Mouse (Mus musculus): ENCODE measurements around the gene Arrdc1.

Arrdc1 gene

DNA sequence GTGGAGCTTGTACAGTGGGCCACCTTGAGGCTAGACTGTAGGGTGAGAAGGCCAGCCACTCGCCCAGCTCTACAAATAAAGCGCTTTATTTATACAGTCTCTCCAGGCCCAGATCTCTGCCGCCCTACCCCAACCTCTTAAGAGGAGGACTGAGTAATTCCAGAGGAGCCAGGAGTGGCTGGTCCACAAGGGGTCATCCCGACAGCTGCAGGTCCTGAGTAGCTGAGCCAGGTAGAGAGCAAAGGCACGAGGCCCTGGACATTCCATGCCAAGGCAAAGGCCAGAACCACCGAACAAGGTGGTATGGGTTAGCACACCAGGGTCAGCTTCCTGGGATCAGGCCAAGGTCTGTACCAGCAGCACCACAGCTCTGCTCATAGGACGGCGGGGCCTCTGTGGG is 9.8 kb downstream of the Arrdc1 start:
- no peak for DNase-seq (ENCODE audit: inconsistent age in 2 of 2, low spot score in 1 of 2)

DNA sequence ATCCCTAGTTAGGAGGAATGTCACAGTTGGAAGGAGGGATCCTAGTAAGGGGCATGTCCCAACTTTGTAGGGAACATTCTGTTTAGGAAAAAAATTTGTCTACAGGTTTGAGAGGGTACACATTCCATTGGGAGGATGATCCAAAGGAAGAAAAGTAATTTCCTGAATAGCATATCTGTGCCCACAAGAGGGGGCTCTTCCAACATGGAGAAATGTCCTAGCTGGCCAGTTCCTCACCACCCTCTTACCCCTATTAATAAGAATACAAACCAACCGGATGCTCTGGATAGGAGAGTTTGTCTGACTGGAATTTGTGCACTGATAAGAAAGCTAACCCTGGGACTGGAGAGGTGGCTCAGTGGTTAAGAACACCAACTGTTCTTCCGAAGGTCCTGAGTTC is 11.5 kb downstream of the Arrdc1 start:
- peak in 1 of 2 experiments; percentile 67 for DNase-seq (ENCODE audit: inconsistent age in 2 of 2, low spot score in 1 of 2)

DNA sequence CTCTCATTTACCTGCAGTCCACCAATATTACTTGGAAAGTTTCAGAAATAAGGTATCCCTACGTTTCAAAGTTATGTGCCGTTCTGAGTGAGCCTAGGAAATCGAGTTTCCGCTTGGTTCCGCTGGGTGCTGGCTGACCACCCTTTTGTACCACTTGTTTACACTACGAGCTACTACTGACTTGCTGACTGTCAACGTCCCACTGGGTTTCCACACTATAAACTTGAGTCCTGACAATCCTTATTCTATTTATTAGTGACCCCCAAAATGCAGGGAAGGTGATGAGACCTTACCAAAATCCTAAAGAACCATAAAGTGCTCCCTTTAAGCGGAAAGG is 15.2 kb downstream of the Arrdc1 start:
- no peak for DNase-seq (ENCODE audit: inconsistent age in 2 of 2, low spot score in 1 of 2)

DNA sequence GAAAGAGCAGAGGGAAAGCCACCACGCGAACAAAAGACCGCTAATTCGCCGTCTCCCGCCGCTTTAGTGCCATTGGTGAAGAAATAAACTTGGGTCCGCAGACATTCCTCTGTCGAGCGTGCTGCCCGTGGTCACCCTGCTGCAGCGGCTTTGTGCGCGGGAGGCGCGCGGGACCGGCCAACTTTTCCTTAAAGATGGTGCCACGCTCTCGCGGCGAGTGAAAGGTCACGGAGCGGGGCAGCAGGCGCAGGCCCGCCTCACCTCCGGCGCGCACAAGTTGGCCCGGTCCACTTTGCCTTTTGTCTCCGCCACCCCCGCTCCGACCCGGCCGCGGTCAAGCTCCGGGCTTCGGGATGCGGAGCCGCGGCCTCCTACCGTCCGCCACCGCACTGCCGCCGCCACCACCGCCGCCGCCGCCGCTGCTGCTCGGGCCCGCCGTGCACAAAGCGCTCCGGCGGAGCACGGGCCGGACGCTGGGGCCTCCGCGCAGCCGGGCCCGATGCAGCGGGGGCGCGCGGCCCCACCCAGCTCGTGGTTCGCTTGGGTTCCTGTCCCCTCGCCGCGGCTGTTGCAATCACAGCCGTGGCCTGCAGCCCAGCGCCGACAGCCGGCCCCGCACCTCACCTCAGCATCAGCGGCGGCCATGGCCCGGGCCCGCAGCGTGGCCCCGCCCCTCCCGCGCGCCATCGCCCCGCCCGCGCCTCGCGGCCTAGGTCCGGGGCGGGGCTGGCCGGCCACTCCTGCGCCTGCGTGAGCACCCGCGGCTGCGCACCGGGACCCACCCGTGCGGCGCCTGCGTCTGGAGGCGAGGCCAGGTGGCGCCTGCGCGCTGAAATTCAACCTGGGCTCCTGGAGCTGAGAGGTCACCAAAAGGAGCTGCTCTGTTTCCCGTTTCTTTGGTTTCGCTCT is 15.9 kb downstream of the Arrdc1 start, which contains the start of gene Ehmt1:
Gene Ehmt1 (minus strand): TSS at position 685 of the 909 bp plus-strand sequence.
- peak; percentile 97 to 98 for DNase-seq (ENCODE audit: inconsistent age in 2 of 2, low spot score in 1 of 2)

DNA sequence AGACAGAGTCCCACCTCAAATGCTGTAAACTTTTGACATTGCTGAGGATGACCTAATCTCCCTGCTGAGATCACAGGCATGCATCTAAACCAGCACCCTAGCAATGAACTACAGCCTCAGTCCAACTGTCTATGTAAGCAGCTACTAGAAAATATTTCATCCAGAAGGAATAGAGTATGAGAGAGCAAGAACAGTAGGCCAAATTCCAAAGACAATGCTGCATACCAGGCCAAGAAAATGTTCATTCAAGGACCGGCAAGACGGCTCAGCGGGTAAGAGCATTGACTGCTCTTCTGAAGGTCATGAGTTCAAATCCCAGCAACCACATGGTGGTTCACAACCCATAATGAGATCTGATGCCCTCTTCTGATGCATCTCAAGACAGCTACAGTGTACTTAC is 20.3 kb downstream of the Arrdc1 start:
- DNase-seq (ENCODE audit: inconsistent age in 2 of 2, low spot score in 1 of 2) = no peak

DNA sequence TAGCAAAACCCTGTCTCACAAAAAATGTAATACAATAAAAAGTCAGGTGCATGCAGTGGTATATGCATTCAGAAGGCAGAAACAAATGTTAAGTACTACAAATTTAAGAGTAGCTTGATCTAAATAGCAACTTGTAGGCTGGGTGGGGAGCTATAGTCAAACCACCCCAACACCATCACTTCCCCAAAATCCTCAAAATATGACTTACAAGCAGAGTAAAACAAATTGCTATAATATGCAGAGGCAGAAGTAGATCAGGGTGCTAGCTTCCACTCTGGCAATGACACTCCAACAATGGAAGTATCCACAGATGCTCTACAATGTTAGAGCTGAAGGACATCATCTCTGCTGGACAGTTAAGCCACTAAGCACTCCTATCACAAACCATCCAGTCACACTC is 22.5 kb downstream of the Arrdc1 start:
- no peak for DNase-seq (ENCODE audit: inconsistent age in 2 of 2, low spot score in 1 of 2)

DNA sequence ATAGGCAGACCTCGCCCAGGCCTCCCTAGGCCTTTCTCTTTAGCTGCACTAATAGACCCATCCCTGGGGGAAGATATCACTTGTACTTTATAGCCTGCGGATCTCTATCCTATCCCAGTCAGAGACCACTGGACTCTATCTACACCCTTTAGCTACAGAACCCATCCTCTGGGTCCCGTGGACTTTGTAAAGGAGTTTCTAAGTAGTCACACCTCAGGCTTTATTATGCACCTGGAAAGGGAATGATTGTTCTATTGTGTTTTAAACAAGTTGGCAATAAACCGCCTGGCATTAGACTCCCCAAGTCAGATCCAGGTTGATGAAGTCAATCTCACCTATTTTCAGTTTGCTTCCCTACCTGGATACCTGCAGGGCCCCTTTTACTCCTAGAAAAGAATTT is 22.9 kb downstream of the Arrdc1 start:
- DNase-seq (ENCODE audit: inconsistent age in 2 of 2, low spot score in 1 of 2) = no peak

DNA sequence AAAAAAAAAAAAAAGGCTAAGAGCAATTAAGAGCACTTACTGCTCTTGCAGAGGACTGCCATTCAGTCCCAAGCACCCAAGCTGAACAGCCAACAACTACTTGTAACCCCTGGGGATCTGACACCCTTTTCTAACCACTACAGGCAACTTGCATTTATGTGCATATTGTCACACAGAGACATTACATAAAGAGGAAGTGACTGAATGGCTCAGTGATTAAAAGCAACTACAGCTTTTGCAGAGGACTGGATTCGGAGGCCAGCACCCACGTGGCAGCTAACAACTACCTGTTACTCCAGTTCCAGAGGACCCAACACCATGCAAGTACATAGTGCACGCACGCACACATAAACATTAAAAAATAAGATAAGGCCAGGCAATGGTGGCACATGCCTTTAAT is 24.6 kb downstream of the Arrdc1 start:
- no peak for DNase-seq (ENCODE audit: inconsistent age in 2 of 2, low spot score in 1 of 2)

DNA sequence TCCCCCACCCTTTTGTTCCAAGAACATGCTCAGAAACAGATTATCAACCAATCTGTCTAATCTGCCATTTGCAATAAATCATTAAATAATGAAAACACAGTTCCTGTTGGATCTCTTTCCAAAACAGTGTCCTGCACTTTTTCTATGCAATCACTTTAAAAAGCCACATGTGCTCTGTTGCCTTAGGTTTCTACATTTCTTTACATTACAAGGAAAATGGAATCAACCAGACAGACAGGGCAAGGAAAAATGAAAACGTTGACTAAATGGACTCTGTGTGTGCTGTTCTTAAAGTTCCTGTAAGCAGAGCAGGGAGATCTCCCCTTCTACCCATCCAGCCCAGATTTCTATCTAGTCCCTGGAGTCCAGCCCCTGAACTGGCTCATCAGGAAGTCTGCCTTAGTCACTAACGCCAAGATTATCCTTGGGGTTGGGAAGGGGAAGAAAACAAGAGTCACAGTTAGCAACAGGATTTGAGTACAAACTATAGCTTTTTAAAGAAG is 29.3 kb downstream of the Arrdc1 start:
- peak in 1 of 2 experiments; percentile 56 for DNase-seq (ENCODE audit: inconsistent age in 2 of 2, low spot score in 1 of 2)

DNA sequence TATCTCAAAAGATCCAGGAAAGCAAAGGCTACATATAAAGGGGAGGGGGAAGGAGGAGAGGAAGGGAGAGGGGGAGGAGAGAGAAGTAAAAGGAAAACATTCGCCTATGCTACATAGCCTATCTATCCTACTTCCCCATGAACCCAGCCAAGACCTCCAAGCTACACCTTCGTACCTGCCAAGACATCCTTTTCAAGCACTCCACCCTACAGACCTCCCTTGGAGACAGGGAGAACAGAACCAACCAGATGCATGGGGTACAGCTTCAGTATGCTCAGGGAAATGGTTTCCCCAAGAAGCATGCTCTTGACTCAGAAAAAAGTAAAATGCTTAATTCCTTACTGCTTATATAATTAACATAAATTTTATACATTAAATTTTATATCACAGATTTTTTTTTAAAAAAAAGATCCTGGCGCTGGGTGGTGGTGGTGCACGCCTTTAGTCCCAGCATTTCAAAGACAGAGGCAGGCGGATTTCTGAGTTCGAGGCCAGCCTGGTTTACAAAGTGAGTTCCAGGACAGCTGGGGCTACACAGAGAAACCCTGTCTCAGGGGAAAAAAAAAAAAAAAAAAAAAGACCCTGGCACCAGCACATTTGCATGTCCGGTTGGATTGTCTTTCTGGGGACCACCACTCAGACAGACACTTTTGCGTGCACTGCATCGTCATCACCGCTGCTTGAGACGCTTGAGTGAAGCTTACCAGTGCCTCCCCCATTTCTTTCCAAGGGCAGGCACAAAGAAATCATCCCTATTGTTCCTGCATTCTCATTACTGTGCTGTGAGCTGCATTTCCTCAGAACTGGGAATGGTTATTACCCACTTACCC is 30.0 kb downstream of the Arrdc1 start:
- DNase-seq (ENCODE audit: inconsistent age in 2 of 2, low spot score in 1 of 2) = no peak

DNA sequence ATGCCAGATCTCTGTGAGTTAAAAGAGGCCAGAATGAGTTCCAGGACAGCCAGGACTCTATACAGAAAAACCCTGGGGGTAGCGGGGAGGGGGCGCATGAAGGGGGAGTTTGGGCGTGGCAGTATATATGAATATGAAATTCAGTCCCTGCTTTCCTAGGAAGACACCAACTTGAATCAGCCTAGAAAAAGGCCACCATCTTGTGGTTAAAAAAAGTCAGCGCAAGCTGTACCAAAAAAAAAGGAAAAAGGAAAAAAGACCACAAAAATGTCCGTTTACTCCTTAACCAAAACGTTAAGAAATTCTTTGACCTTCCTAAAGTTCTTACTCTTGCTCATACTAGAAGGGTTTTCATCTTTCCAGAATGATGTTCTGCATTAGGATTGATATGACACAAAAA is 32.1 kb downstream of the Arrdc1 start:
- DNase-seq (ENCODE audit: inconsistent age in 2 of 2, low spot score in 1 of 2) = no peak

DNA sequence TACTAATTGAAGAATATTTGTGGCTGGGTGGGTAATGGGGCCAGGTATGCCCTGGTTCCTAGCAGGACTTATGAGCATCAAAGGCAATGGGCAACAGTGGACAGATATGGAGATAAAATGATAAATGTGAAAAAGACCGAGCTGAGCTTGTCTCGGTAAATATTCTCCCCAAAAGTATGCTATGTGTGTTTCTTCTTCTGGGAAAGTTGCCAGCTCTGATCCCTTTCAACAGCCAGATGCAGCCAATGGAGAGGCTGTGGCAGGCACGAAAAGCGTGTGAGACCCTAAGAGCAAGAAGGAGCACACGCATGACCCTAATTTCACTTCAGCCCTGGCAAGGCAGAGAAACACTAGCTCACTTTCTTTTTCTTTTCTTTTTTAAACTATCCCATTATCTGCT is 34.0 kb downstream of the Arrdc1 start:
- peak in 1 of 2 experiments; percentile 63 for DNase-seq (ENCODE audit: inconsistent age in 2 of 2, low spot score in 1 of 2)

DNA sequence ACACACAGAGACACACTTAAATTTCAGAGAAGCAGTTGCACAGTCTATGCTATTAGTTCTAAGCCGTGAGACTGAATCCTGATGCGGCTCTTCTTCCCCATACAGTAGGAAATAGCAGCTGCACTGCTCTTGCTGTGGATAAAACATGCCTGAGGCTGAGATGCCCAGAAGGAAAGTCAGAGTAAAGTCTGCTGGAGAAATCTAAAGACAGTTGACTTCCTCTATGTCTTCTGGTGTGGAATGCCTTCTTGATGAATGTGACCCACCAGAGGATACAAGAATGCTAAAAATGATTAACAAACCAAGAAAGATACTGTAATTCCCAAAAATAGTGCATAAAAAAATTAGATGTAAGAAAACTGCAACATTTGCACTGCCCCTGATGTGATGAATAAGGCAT is 35.8 kb downstream of the Arrdc1 start:
- DNase-seq (ENCODE audit: inconsistent age in 2 of 2, low spot score in 1 of 2) = no peak

DNA sequence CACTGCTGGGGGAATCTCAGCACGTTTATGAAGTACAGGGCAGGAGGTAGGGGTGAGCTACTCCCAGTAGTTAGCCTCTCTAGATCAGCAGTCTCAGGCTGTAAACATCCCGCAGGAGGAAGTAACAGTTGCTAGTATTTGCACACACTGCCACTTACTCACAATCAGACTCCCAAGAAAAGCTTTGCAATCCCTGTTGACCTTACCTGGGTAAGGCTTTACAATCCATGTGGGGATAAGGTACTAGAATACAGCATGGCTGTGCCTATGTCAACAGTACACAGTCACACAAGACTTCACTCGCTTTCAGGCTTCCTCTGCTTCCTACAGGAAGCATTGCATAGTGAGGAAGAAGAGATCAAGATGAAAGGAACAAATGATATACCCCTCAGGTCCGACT is 38.3 kb downstream of the Arrdc1 start:
- no peak for DNase-seq (ENCODE audit: inconsistent age in 2 of 2, low spot score in 1 of 2)

DNA sequence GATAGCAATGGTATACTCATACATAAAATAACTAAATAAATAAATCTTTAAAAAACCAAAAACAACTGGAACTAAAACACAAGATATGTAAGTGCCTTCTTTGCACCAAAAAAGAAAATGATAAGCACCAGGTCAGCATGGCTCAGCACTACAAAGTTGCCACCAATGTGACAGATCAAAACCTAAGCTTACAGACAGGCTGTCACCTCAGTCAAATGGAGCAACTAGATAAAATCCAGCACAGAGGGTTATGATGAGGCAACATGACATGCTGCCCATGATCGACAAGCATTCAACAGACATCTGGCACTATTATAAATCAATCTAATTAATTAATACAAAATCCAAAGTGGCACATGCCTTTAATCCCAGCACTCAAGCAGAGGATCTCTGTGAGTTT is 40.8 kb downstream of the Arrdc1 start:
- no peak for DNase-seq (ENCODE audit: inconsistent age in 2 of 2, low spot score in 1 of 2)

DNA sequence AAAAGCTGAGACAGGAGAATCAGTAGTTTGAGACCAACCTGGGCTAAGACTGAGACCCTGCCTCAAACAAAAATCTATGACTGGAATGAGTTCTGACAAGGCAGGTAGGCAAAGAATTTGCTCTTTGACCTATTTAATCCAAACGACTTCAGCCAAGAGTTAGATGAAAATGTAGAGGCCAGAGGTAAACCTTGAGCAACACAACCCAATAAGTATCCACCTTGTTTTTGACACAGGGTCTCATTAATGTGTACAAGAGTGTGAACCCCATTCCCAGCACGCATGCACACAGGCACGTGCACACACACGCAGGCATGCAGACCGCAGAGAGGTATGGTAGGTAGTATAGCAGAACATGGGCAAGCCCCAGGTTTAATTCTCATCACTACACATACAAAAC is 42.7 kb downstream of the Arrdc1 start:
- DNase-seq (ENCODE audit: inconsistent age in 2 of 2, low spot score in 1 of 2) = no peak

DNA sequence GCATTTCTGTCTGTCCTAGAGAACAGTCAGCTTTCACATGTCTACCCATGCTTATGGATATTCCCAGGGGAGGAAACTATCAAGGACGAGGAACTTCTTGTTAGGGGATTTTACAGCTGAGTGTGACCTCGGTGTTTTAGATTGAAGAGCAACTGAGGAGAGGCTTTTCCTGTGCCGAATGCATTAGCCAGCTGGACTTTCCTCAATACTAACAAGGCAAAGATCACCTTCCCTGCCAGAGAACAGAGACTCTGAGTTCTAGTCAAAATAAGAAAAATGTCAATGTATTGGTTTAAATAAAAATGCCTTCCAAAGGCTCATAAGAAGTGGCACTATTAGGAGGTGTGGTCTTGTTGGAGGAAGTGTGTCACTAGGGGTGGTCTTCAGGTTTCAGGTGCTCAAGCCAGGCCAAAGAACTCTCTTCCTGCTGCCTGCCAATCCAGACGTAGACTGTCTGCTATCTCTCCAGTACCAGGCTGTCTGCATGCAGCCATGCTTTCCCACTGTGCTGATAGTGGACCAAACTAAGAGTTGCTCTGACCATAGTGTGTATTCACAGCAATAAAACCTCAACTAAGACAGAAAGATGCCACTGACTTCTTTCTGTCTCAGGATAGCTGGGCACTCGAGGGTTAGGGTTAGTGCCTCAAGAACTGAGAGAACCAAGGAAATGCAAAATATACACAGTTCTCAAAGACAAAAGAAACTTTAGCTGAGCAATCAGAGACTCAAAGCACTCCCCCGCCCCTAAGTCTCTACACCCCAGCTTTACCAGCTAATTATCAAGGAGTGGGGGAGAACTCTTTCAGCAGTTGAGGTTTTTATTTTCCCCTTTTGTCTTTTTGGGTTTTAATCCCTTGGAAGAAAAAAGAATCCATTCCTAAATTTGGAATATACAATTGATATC is 44.3 kb downstream of the Arrdc1 start:
- DNase-seq (ENCODE audit: inconsistent age in 2 of 2, low spot score in 1 of 2) = no peak

DNA sequence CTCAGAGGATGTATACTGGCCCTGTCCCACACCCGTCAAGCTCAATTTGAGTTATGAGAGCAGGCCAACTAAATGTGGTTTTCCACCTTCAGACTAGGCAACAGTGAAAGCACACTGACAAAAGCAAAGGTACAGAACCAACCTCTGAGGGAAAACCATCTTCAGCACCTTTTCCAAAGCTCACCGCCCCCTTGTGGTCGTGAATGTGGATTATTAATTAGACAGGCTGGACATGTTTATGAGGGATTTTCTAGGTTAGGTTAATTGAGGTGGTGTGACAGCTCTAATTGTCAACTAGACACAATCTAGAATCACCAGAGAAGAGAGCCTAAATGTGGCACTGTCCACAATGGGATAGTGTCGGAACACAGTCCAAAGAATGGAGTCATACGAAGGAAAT is 46.2 kb downstream of the Arrdc1 start:
- peak in 1 of 2 experiments; percentile 45 for DNase-seq (ENCODE audit: inconsistent age in 2 of 2, low spot score in 1 of 2)

DNA sequence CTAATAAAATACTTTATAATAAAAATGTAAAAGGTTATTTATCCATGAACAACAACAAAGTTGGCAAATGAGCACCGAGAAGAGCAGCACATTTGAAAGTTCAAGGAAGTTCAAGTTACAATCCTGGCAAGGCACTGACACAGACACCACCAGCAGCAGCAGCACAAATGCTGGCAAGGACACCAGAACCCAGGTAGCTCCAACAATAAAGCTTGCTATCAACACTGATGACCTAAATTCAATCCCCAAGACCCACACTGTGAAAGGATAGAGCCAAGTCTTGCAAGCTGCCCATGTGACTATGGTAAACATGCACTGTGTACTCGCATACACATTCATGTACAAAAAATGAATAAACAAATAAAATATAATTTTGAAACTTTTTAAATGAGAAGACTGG is 54.4 kb downstream of the Arrdc1 start:
- DNase-seq (ENCODE audit: inconsistent age in 2 of 2, low spot score in 1 of 2) = peak; percentile 12 to 40

Data from adrenal gland, adult (tissue).